Mouse (Mus musculus) cortical plate, adult 2 months (tissue): ENCODE data around the gene Kmt2b.

Experiments
- CTCF ChIP-seq: fragments of 200-500 bp; IDR thresholded peaks from 2 replicates; pipeline ENCODE4 v1.5.1; 2011; ENCODE audit warnings: mild to moderate bottlenecking, control low read depth, low read length; ENCODE audit not compliant: insufficient read depth; ENCODE audit errors: extremely low read depth
- POLR2A ChIP-seq: fragments of 200-500 bp; IDR thresholded peaks from 2 replicates; pipeline ENCODE4 v1.6.1; 2011; ENCODE audit warnings: mild to moderate bottlenecking, low read length, control low read depth; ENCODE audit not compliant: insufficient read depth; ENCODE audit errors: extremely low read depth

- no peak for TF ChIP-seq CTCF
- peak; percentile 76 for TF ChIP-seq POLR2A
These were observed 37.2 kb upstream of the Kmt2b start, which contains the start of gene Cox6b1 for GRCm38 (mm10) chr7:30625530-30626384.
